Mouse (Mus musculus) limb, embryonic 14.5 days (tissue): ENCODE measurements around the gene Fah. TPM values are rescaled to one million over a fixed set of nuclear protein-coding genes. Genes with fewer than 3 reads are reported as not detected.
A peak's percentile ranks its signal among the peaks of the same experiment; 100 is the strongest.

ENCODE experiments used
- ATAC-seq: fragments of 200-750 bp; cut with Nextera tagmentation; 2 replicates; pipeline ENCODE4 v1.8.0; 2017; ENCODE audit warnings: low read depth, moderate number of reproducible peaks, moderate TSS enrichment; ENCODE audit not compliant: low FRiP score
- DNase-seq: peaks from one replicate; pipeline ENCODE4 v3.0.0-alpha.2; 2015; ENCODE audit warnings: low spot score
- H3K27ac ChIP-seq: fragments of 300-500 bp; sonication (generic); replicated peaks from 2 replicates; pipeline ENCODE4 v1.5.1; 2014; ENCODE audit warnings: low read depth, mild to moderate bottlenecking, low read length, moderate library complexity, mixed read lengths
- H3K27me3 ChIP-seq: fragments of 300-500 bp; sonication (generic); 2 replicates; pipeline ENCODE4 v1.6.1; 2014; ENCODE audit warnings: low read length, mixed read lengths; ENCODE audit not compliant: control insufficient read depth, insufficient read depth
- H3K36me3 ChIP-seq: fragments of 300-500 bp; sonication (generic); 2 replicates; pipeline ENCODE4 v1.6.1; 2014; ENCODE audit warnings: mild to moderate bottlenecking, low read length, moderate library complexity, mixed read lengths; ENCODE audit not compliant: control insufficient read depth, insufficient read depth
- H3K4me1 ChIP-seq: fragments of 300-500 bp; sonication (generic); 2 replicates; pipeline ENCODE4 v1.6.1; 2014; ENCODE audit warnings: antibody characterized with exemption, low read length, mixed read lengths; ENCODE audit not compliant: control insufficient read depth, insufficient read depth
- H3K4me2 ChIP-seq: fragments of 300-500 bp; sonication (generic); replicated peaks from 2 replicates; pipeline ENCODE4 v1.6.1; 2014; ENCODE audit warnings: low read depth, mild to moderate bottlenecking, low read length, moderate library complexity; ENCODE audit not compliant: severe bottlenecking
- H3K4me3 ChIP-seq: fragments of 300-500 bp; sonication (generic); replicated peaks from 2 replicates; pipeline ENCODE4 v1.5.1; 2014; ENCODE audit warnings: low read length
- H3K9ac ChIP-seq: fragments of 300-500 bp; sonication (generic); 2 replicates; pipeline ENCODE4 v1.6.1; 2014; ENCODE audit warnings: mild to moderate bottlenecking, low read depth, low read length, moderate library complexity; ENCODE audit not compliant: severe bottlenecking
- H3K9me3 ChIP-seq: fragments of 300-500 bp; sonication (generic); 2 replicates; pipeline ENCODE4 v1.6.1; 2016; ENCODE audit warnings: low read length; ENCODE audit not compliant: control insufficient read depth
- POLR2A ChIP-seq: fragments of 200-500 bp; IDR thresholded peaks from 2 replicates; pipeline ENCODE4 v1.8.0; 2012; ENCODE audit warnings: inconsistent platforms, mild to moderate bottlenecking, moderate library complexity, borderline replicate concordance; ENCODE audit not compliant: insufficient read depth, insufficient read length; ENCODE audit errors: extremely low read depth
- WGBS: fragments of 180-500 bp; shearing (Covaris S2); extraction: QIAGEN DNeasy Blood & Tissue Kit; methylation state at CpG from one replicate; pipeline ENCODE4 v1.1.7; 2014; 5-methylcytosine and 5-hydroxymethylcytosine counted together
- polyA plus RNA-seq, 2 experiments: library from polyadenylated mRNA; depleted of rRNA in 1 of 2; stranded (reverse) in 1 of 2; unstranded in 1 of 2; fragments of >200 nt; fragmentation: Nextera tagmentation in 1 of 2; extraction: Ambion mirVana in 1 of 2; gene quantifications; 2 replicates each; pipeline versions ENCODE4 v1.2.1 to v1.2.3; 2012 to 2014

Fah gene
- polyA plus RNA-seq (2012; rRNA removed) (7.2 and 7.4 TPM in 2 replicates), polyA plus RNA-seq (2014; fragmentation: Nextera tagmentation; extraction: Ambion mirVana) (4.3 and 5.0 TPM in 2 replicates)

- no peaks in the 10 kb centered on the region for H3K27me3 ChIP-seq
- H3K4me3 ChIP-seq = peak within 1 kb of the TSS; percentile 54
- ATAC-seq (0 out of 2 replicates have a peak, but pooled peaks have one; percentile 31), DNase-seq (no peak)
- no peak for TF ChIP-seq POLR2A
- peak within 1 kb of the TSS; percentile 48 for H3K9ac ChIP-seq
- no peak within 1 kb of the TSS for H3K27ac ChIP-seq
- no peaks in the 10 kb centered on the region for H3K36me3 ChIP-seq
- peaks cover 9% of the 10 kb centered on the region; the same call in 1 of the 2 replicates for H3K4me1 ChIP-seq
- peak within 1 kb of the TSS; percentile 95 for H3K4me2 ChIP-seq
- no peaks in the 10 kb centered on the region for H3K9me3 ChIP-seq
- 3% methylated on average over 9 of the region's 10 CpGs for WGBS
These were observed at the start of gene Fah for GRCm38 (mm10) chr7:84606293-84606749. Gene Fah (minus strand): TSS chr7:84606722.

DNA sequence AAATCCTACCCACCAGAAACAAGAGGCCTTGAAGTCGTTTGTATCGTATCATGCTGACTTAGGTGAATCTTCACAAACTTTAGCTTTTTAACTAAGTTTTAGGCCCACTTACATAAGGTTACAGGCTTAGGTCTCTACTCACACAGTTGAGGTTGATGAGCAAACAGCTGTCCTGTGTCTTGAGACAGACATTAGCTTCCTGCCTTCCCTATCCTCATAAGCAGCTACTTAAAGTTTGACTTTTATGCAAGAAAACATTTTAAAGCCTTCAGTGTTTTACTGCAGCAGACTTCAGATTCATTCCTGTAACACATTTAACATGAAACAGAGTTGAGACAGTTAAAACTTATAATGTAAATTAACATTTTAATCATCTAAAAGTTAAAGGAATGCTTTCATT is 46.2 kb upstream of the Fah start:
- no peak overlapping the region for H3K4me3 ChIP-seq
- no peaks in the 10 kb centered on the region for H3K9me3 ChIP-seq
- no peaks in the 10 kb centered on the region for H3K27me3 ChIP-seq
- DNase-seq (no peak), ATAC-seq (no peak)
- 87% methylated on average over 2 of the region's 2 CpGs for WGBS
- no peaks in the 10 kb centered on the region for H3K4me1 ChIP-seq
- 0 out of 2 replicates have a peak, but pooled peaks cover 5% of the 10 kb centered on the region for H3K36me3 ChIP-seq
- no peak overlapping the region for H3K27ac ChIP-seq
- no peak overlapping the region for H3K4me2 ChIP-seq
- no peak for TF ChIP-seq POLR2A
- H3K9ac ChIP-seq = no peak overlapping the region

DNA sequence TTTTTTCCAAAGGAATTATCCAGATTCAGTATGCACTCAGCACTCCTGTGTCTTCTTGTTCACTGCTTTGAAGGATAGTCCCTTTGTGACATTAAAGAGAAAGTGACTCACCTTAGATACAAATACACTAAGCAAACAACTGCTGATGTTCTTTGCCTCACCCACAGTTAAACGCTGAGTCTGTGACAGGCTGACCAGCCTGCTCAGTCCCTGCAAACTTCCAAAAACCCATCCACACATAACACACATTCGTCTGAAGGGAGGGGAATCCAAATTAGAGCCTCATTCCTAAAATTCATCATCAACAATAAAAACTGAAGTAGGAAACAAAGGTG is 45.4 kb upstream of the Fah start:
- DNase-seq (no peak), ATAC-seq (no peak)
- Histone ChIP-seq H3K4me1 (no peaks in the 10 kb centered on the region), H3K9ac (no peak overlapping the region), H3K36me3 (0 out of 2 replicates have a peak, but pooled peaks cover 5% of the 10 kb centered on the region), H3K27me3 (no peaks in the 10 kb centered on the region), H3K27ac (no peak overlapping the region), H3K4me2 (no peak overlapping the region), H3K4me3 (no peak overlapping the region), H3K9me3 (no peaks in the 10 kb centered on the region)
- TF ChIP-seq POLR2A = no peak
- WGBS = 71% methylated on average over 2 of the region's 2 CpGs

- Histone ChIP-seq H3K9ac (no peak overlapping the region), H3K4me3 (no peak overlapping the region), H3K27me3 (no peaks in the 10 kb centered on the region), H3K4me2 (no peak overlapping the region), H3K4me1 (no peaks in the 10 kb centered on the region), H3K36me3 (0 out of 2 replicates have a peak, but pooled peaks cover 5% of the 10 kb centered on the region), H3K9me3 (no peaks in the 10 kb centered on the region), H3K27ac (no peak overlapping the region)
- no peak for DNase-seq
- no peak for TF ChIP-seq POLR2A
- no peak for ATAC-seq
- WGBS = 97% methylated on average over 4 of the region's 4 CpGs
These were observed 44.9 kb upstream of the Fah start for GRCm38 (mm10) chr7:84651303-84651986.

- no peak overlapping the region for H3K4me3 ChIP-seq
- H3K4me2 ChIP-seq = no peak overlapping the region
- no peak overlapping the region for H3K27ac ChIP-seq
- H3K27me3 ChIP-seq = no peaks in the 10 kb centered on the region
- no peaks in the 10 kb centered on the region for H3K9me3 ChIP-seq
- no peaks in the 10 kb centered on the region for H3K4me1 ChIP-seq
- H3K9ac ChIP-seq = no peak overlapping the region
- TF ChIP-seq POLR2A = no peak
- DNase-seq = no peak
- 96% methylated on average over 2 of the region's 2 CpGs for WGBS
- ATAC-seq = no peak
- H3K36me3 ChIP-seq = 0 out of 2 replicates have a peak, but pooled peaks cover 5% of the 10 kb centered on the region
These were observed 42.5 kb upstream of the Fah start for GRCm38 (mm10) chr7:84649016-84649415.

GRCm38 (mm10) chr7:84646256-84646655 is 39.7 kb upstream of the Fah start:
- H3K4me1 ChIP-seq = no peaks in the 10 kb centered on the region
- ATAC-seq (no peak), DNase-seq (no peak)
- H3K4me3 ChIP-seq = no peak overlapping the region
- no peaks in the 10 kb centered on the region for H3K27me3 ChIP-seq
- no peaks in the 10 kb centered on the region for H3K36me3 ChIP-seq
- 38% methylated on average over 1 of the region's 1 CpGs for WGBS
- no peak for TF ChIP-seq POLR2A
- no peak overlapping the region for H3K9ac ChIP-seq
- H3K9me3 ChIP-seq = no peaks in the 10 kb centered on the region
- H3K4me2 ChIP-seq = no peak overlapping the region
- H3K27ac ChIP-seq = no peak overlapping the region
